Comparison of ENCODE assay signal across 8 mouse cellular contexts in the genomic region with DNA sequence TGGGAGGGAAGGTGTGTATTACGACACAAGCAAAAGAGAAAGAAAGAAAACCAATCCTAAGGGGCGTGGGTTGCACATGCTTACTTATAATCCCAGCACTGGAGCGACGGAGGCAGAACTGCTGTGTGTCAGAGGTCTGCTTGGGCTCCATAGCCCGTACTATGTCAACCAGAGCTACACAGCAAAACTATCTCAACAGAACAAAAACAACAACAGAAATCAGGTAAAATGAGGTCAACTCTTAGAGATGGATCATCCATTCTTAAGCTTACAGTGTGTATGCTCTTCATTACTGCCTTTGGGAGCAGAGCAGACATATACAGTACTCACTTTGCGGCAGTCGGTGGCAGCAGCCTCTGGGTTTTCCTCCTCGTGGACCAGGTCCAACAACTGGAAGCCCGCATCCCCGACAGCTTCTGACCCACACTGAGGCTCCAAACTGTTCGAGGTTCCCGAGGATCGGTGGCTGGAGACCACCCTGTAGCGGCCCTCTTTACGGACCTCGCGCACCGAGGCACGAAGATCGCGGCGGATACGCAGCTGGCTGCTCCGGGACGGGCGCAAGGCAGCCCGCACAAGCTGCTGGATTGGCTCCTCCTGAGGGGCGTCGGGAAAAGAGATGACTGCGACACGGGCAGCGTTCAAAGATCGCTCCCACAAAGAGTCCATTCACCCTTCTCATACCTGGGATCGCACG. TPM values are rescaled to one million over a fixed set of nuclear protein-coding genes. Genes with fewer than 3 reads are reported as not detected.
A peak's percentile ranks its signal among the peaks of the same experiment; 100 is the strongest.
DNase-seq lines count a peak whose midpoint lies in the region; ATAC-seq and TF ChIP-seq lines count a peak whose summit lies in the region.

No protein-coding gene starts in this region.

- no peaks in the 10 kb centered on the region for H3K27me3 ChIP-seq in testis, adult 2 months (ENCODE audit: control insufficient read depth, insufficient read depth, low read length)
- no peaks in the 10 kb centered on the region for H3K27me3 ChIP-seq in erythroblast, embryonic 14.5 days (ENCODE audit: control insufficient read depth)
- no peaks in the 10 kb centered on the region for H3K27me3 ChIP-seq in intestine, embryonic 14.5 days (replicated peaks; ENCODE audit: control insufficient read depth, insufficient read depth, low read length)
- no peaks in the 10 kb centered on the region for H3K27me3 ChIP-seq in megakaryocyte, embryonic 14.5 days (replicated peaks)

- H3K4me1 ChIP-seq in testis, adult 2 months (ENCODE audit: control insufficient read depth, insufficient read depth, low read length): no peaks in the 10 kb centered on the region
- peaks cover 34% of the 10 kb centered on the region for H3K4me1 ChIP-seq in erythroblast, embryonic 14.5 days (ENCODE audit: control insufficient read depth)
- peaks cover 11% of the 10 kb centered on the region for H3K4me1 ChIP-seq in intestine, embryonic 14.5 days (replicated peaks; ENCODE audit: control insufficient read depth, insufficient read depth, low read length)
- peaks cover 34% of the 10 kb centered on the region for H3K4me1 ChIP-seq in megakaryocyte, embryonic 14.5 days

- no peaks in the 10 kb centered on the region for H3K9me3 ChIP-seq in erythroblast, embryonic 14.5 days (ENCODE audit: control insufficient read depth, low read length)
- no peaks in the 10 kb centered on the region for H3K9me3 ChIP-seq in intestine, embryonic 14.5 days (ENCODE audit: control insufficient read depth, low read length)
- H3K9me3 ChIP-seq in megakaryocyte, embryonic 14.5 days: no peaks in the 10 kb centered on the region

- peak overlapping the region; percentile 84 for H3K4me2 ChIP-seq in intestine, embryonic 14.5 days (ENCODE audit: low read length)

- TF ChIP-seq POLR2A in testis, adult 2 months (IDR thresholded peaks at IDR 0.05; ENCODE audit: control insufficient read depth, low read depth, low read length): no peak

- no peak for TF ChIP-seq CTCF in testis, adult 2 months (IDR thresholded peaks at IDR 0.05; ENCODE audit: control insufficient read depth, insufficient read depth, insufficient replicate concordance, low read depth, low read length)

- DNase-seq in cerebellum, adult 11-12 months: peak; percentile 10
- DNase-seq in cerebellum, adult 11 months: no peak
- no peak for DNase-seq in testis, postnatal 14 days (ENCODE audit: low spot score)
- DNase-seq in intestine, embryonic 14.5 days (ENCODE audit: low spot score): peak; percentile 58
- no peak for DNase-seq in Muller cell, postnatal 12 days (ENCODE audit: inconsistent ontology term)

- H3K27ac ChIP-seq in testis, adult 2 months (ENCODE audit: control insufficient read depth, insufficient read depth, low read depth, low read length): peak overlapping the region; percentile 85
- peak overlapping the region; percentile 90 for H3K27ac ChIP-seq in intestine, embryonic 14.5 days (ENCODE audit: low read depth)

- ATAC-seq in intestine, embryonic 14.5 days (replicated peaks; ENCODE audit: low FRiP score, low TSS enrichment, low read depth): peak; percentile 41

- peak overlapping the region; percentile 89 for H3K4me3 ChIP-seq in testis, adult 2 months (ENCODE audit: control insufficient read depth, low read depth, low read length)
- peak overlapping the region; percentile 91 for H3K4me3 ChIP-seq in erythroblast, embryonic 14.5 days (replicated peaks)
- peak overlapping the region; percentile 96 for H3K4me3 ChIP-seq in intestine, embryonic 14.5 days (ENCODE audit: low read depth, low read length)
- peak overlapping the region; percentile 95 for H3K4me3 ChIP-seq in megakaryocyte, embryonic 14.5 days (replicated peaks)

- no peaks in the 10 kb centered on the region for H3K36me3 ChIP-seq in testis, adult 2 months (ENCODE audit: control insufficient read depth, insufficient read depth, low read length)
- peaks cover 47% of the 10 kb centered on the region for H3K36me3 ChIP-seq in erythroblast, embryonic 14.5 days (ENCODE audit: control insufficient read depth)
- peaks cover 52% of the 10 kb centered on the region for H3K36me3 ChIP-seq in intestine, embryonic 14.5 days (ENCODE audit: control insufficient read depth, insufficient read depth, low read length)
- peaks cover 46% of the 10 kb centered on the region for H3K36me3 ChIP-seq in megakaryocyte, embryonic 14.5 days (replicated peaks; ENCODE audit: low read length)

- H3K9ac ChIP-seq in intestine, embryonic 14.5 days (ENCODE audit: low read length): peak overlapping the region; percentile 93

- 1% methylated on average over 32 of the region's 35 CpGs for WGBS in intestine, embryonic 14.5 days

RNA-seq across cellular contexts. Expression of a gene that starts 0.6 kb away (rescaled TPM):
- 10.6 and 11.7 TPM in 2 replicates for polyA plus RNA-seq in testis, adult 2 months (2012; rRNA removed)
- 1.2 and 1.4 TPM in 2 replicates for polyA plus RNA-seq in erythroblast, embryonic 14.5 days (2012)
- polyA plus RNA-seq in intestine, embryonic 14.5 days (2014; fragmentation: Nextera tagmentation; extraction: Ambion mirVana): 34.5 and 37.4 TPM in 2 replicates
- polyA plus RNA-seq in megakaryocyte, embryonic 14.5 days (2012; ENCODE audit: insufficient read depth, low replicate concordance): 11.7 and 21.5 TPM in 2 replicates

RNA-seq across cellular contexts. Expression of a gene that starts 0.6 kb away (rescaled TPM):
- 78.8 and 86.9 TPM in 2 replicates for polyA plus RNA-seq in testis, adult 2 months (2012; rRNA removed)
- 0.36 and 0.73 TPM in 2 replicates for polyA plus RNA-seq in erythroblast, embryonic 14.5 days (2012)
- 61.2 and 64.6 TPM in 2 replicates for polyA plus RNA-seq in intestine, embryonic 14.5 days (2014; fragmentation: Nextera tagmentation; extraction: Ambion mirVana)
- 2.9 and 9.4 TPM in 2 replicates for polyA plus RNA-seq in megakaryocyte, embryonic 14.5 days (2012; ENCODE audit: insufficient read depth, low replicate concordance)

RNA-seq across cellular contexts. Expression of a gene that starts 41.5 kb away (rescaled TPM):
- polyA plus RNA-seq in testis, adult 2 months (2012; rRNA removed): 54.1 and 69.5 TPM in 2 replicates
- polyA plus RNA-seq in erythroblast, embryonic 14.5 days (2012): 0.03 and 0.06 TPM in 2 replicates
- polyA plus RNA-seq in intestine, embryonic 14.5 days (2014; fragmentation: Nextera tagmentation; extraction: Ambion mirVana): 68.9 and 73.2 TPM in 2 replicates
- polyA plus RNA-seq in megakaryocyte, embryonic 14.5 days (2012; ENCODE audit: insufficient read depth, low replicate concordance): 3.1 and 3.6 TPM in 2 replicates

RNA-seq across cellular contexts. Expression of a gene that starts 60.0 kb away (rescaled TPM):
- 1.9 and 2.6 TPM in 2 replicates for polyA plus RNA-seq in testis, adult 2 months (2012; rRNA removed)
- polyA plus RNA-seq in erythroblast, embryonic 14.5 days (2012): 0.10 and 0.11 TPM in 2 replicates
- polyA plus RNA-seq in intestine, embryonic 14.5 days (2014; fragmentation: Nextera tagmentation; extraction: Ambion mirVana): 4.1 and 5.0 TPM in 2 replicates
- 16.9 and 32.0 TPM in 2 replicates for polyA plus RNA-seq in megakaryocyte, embryonic 14.5 days (2012; ENCODE audit: insufficient read depth, low replicate concordance)

Comparison
In these comparisons a context has a peak if more than half of its experiments do, and no peak if none do; other contexts are left out.
1. DNase-seq: peak in cerebellum, adult 11-12 months (single experiment) and intestine, embryonic 14.5 days (single experiment); none in cerebellum, adult 11 months (single experiment), testis, postnatal 14 days (single experiment) and Muller cell, postnatal 12 days (single experiment).
2. RNA of a gene that starts 41.5 kb away (polyA plus RNA-seq): 54.1 to 69.5 TPM in testis, adult 2 months and 68.9 to 73.2 TPM in intestine, embryonic 14.5 days; 3.1 to 3.6 TPM in megakaryocyte, embryonic 14.5 days and 0.03 to 0.06 TPM in erythroblast, embryonic 14.5 days; every median in the first group is over 10 times any median in the second.
3. Peak in every context shown above with its lines, with median percentiles within 50 percentile points of each other: H3K4me3 ChIP-seq.